Mouse (Mus musculus) neural tube, embryonic 15.5 days (tissue): ENCODE measurements around the gene Gm28041. TPM values are rescaled to one million over a fixed set of nuclear protein-coding genes. Genes with fewer than 3 reads are reported as not detected.
A peak's percentile ranks its signal among the peaks of the same experiment; 100 is the strongest.

ENCODE experiments used
- ATAC-seq: fragments of 200-750 bp; cut with Nextera tagmentation; 2 replicates; pipeline ENCODE4 v1.8.0; 2017; ENCODE audit warnings: mild to moderate bottlenecking, moderate TSS enrichment, moderate library complexity; ENCODE audit not compliant: low FRiP score
- H3K27ac ChIP-seq: fragments of 300-500 bp; sonication (generic); replicated peaks from 2 replicates; pipeline ENCODE4 v1.5.1; 2015; ENCODE audit warnings: mild to moderate bottlenecking, inconsistent platforms
- H3K27me3 ChIP-seq: fragments of 300-500 bp; sonication (generic); replicated peaks from 2 replicates; pipeline ENCODE4 v1.6.1; 2015; ENCODE audit warnings: inconsistent platforms
- H3K36me3 ChIP-seq: fragments of 300-500 bp; sonication (generic); 2 replicates; pipeline ENCODE4 v1.6.1; 2015; ENCODE audit warnings: inconsistent platforms
- H3K4me1 ChIP-seq: fragments of 300-500 bp; sonication (generic); 2 replicates; pipeline ENCODE4 v1.6.1; 2015; ENCODE audit warnings: inconsistent platforms
- H3K4me2 ChIP-seq: fragments of 300-500 bp; sonication (generic); 2 replicates; pipeline ENCODE4 v1.6.1; 2015; ENCODE audit warnings: inconsistent platforms, mild to moderate bottlenecking, moderate library complexity
- H3K4me3 ChIP-seq: fragments of 300-500 bp; sonication (generic); replicated peaks from 2 replicates; pipeline ENCODE4 v1.5.1; 2015; ENCODE audit warnings: mild to moderate bottlenecking, inconsistent platforms
- H3K9ac ChIP-seq: fragments of 300-500 bp; sonication (generic); replicated peaks from 2 replicates; pipeline ENCODE4 v1.6.1; 2015; ENCODE audit warnings: mild to moderate bottlenecking, inconsistent platforms
- H3K9me3 ChIP-seq: fragments of 300-500 bp; sonication (generic); replicated peaks from 2 replicates; pipeline ENCODE4 v1.6.1; 2016; ENCODE audit warnings: inconsistent platforms
- WGBS: fragments of 180-500 bp; shearing (Covaris S2); methylation state at CpG from one replicate; pipeline ENCODE4 v1.1.7; 2015; ENCODE audit warnings: mixed read lengths; 5-methylcytosine and 5-hydroxymethylcytosine counted together
- polyA plus RNA-seq: library from polyadenylated mRNA; unstranded; fragments of >200 nt; fragmentation: Nextera tagmentation; extraction: Ambion mirVana; gene quantifications from 2 replicates; pipeline ENCODE4 v1.2.1, GENCODE M21; 2015

Gene Gm28041
- polyA plus RNA-seq, 1 experiment from 2014 or later: not detected

GRCm38 (mm10) chr13:67351854-67352253, 23.7 kb downstream of the Gm28041 start:
- Histone ChIP-seq H3K27ac (no peak overlapping the region), H3K4me2 (no peak overlapping the region), H3K4me3 (no peak overlapping the region), H3K9ac (no peak overlapping the region), H3K27me3 (no peaks in the 10 kb centered on the region), H3K9me3 (no peaks in the 10 kb centered on the region), H3K4me1 (no peaks in the 10 kb centered on the region), H3K36me3 (no peaks in the 10 kb centered on the region)
- no peak for ATAC-seq

GRCm38 (mm10) chr13:67343422-67343821, 32.1 kb downstream of the Gm28041 start:
- Histone ChIP-seq H3K4me1 (no peaks in the 10 kb centered on the region), H3K9ac (no peak overlapping the region), H3K4me2 (no peak overlapping the region), H3K4me3 (no peak overlapping the region), H3K36me3 (no peaks in the 10 kb centered on the region), H3K9me3 (no peaks in the 10 kb centered on the region), H3K27ac (no peak overlapping the region), H3K27me3 (no peaks in the 10 kb centered on the region)
- WGBS: 89% methylated on average over 2 of the region's 2 CpGs
- no peak for ATAC-seq

DNA sequence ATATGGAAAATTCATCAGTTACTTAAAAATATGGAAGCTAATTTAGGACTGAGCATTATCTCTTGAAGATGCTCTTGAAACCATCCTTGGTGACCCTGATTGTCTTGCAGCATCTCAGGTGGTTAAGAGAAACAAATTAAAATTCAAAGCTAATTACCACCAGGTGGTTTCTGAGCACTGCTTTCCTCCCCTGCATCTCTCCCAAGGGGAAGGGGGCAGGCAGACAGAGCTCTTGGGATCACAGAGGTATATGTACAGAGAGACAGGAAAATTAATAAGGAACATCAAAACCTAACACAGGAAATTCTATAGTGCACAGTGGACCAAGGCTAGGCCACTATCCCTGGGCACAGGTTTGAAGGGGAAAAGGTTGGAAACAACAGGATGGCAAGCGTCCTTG, 42.7 kb downstream of the Gm28041 start:
- no peak overlapping the region for H3K27ac ChIP-seq
- H3K4me3 ChIP-seq: peak overlapping the region; percentile 57
- no peaks in the 10 kb centered on the region for H3K27me3 ChIP-seq
- peak overlapping the region; percentile 85 for H3K4me2 ChIP-seq
- peak overlapping the region; percentile 57 for H3K9ac ChIP-seq
- 80% methylated on average over 1 of the region's 1 CpGs for WGBS
- no peaks in the 10 kb centered on the region for H3K36me3 ChIP-seq
- peak; percentile 46; the same call in 1 of the 2 replicates for ATAC-seq
- H3K9me3 ChIP-seq: no peaks in the 10 kb centered on the region
- H3K4me1 ChIP-seq: peaks cover 12% of the 10 kb centered on the region

DNA sequence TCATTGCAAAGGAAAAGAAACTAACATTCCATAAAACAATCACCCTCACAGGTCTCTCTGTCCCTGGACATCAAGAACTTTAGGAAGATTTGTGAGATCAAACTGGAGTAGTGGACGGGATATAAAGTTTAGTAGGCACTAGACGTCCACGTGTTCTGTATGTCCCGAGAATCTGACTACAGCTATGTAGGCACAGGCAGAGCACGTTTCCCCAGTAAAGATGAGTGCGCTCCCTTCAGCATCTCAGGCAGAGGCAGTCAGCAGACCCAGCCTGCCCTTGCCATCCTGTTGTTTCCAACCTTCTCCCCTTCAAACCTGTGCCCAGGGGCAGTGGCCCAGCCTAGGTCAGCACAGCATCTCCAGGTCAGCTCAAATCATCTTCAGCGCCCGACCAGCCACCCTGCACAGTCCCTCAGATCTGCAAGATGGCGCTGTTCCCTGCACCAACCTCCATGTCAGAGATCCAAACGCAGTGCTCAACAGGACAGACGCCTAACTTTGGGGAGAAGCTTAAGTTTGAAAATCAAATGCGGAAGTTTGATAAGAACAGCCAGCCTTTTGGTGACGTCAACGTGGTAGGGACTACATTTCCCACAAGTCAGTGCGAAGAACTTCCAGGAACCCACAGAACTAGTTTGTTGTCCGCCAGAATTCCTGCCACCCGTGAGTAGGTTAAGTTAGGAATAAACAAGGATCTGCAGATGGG, 43.4 kb downstream of the Gm28041 start, which contains the start of gene Zfp595:
Zfp595 (minus strand) TSS at position 552 of the 706 bp plus-strand sequence.
- no peaks in the 10 kb centered on the region for H3K9me3 ChIP-seq
- H3K9ac ChIP-seq: peak within 1 kb of the TSS; percentile 57
- WGBS: 19% methylated on average over 17 of the region's 17 CpGs
- H3K27me3 ChIP-seq: no peaks in the 10 kb centered on the region
- peak; percentile 94 for ATAC-seq
- peaks cover 12% of the 10 kb centered on the region for H3K4me1 ChIP-seq
- H3K4me3 ChIP-seq: peak within 1 kb of the TSS; percentile 57
- peak within 1 kb of the TSS; percentile 45 for H3K27ac ChIP-seq
- H3K36me3 ChIP-seq: no peaks in the 10 kb centered on the region
- peak within 1 kb of the TSS; percentile 85 for H3K4me2 ChIP-seq

- ATAC-seq: peak; percentile 71
- Histone ChIP-seq H3K4me3 (peak overlapping the region; percentile 78), H3K36me3 (no peaks in the 10 kb centered on the region), H3K9me3 (no peaks in the 10 kb centered on the region), H3K27me3 (no peaks in the 10 kb centered on the region), H3K27ac (peak overlapping the region; percentile 75), H3K4me2 (peak overlapping the region; percentile 93), H3K9ac (peak overlapping the region; percentile 91), H3K4me1 (peaks cover 11% of the 10 kb centered on the region)
- WGBS: 31% methylated on average over 5 of the region's 5 CpGs
Observed at GRCm38 (mm10) chr13:67306718-67307117, 68.8 kb downstream of the Gm28041 start.

GRCm38 (mm10) chr13:67305822-67306672, 69.5 kb downstream of the Gm28041 start, which contains the start of gene Zfp457:
Zfp457 (minus strand) TSS chr13:67306485.
- H3K27me3 ChIP-seq: no peaks in the 10 kb centered on the region
- WGBS: 6% methylated on average over 16 of the region's 16 CpGs
- peak within 1 kb of the TSS; percentile 93 for H3K4me2 ChIP-seq
- no peaks in the 10 kb centered on the region for H3K36me3 ChIP-seq
- H3K4me3 ChIP-seq: peak within 1 kb of the TSS; percentile 78
- peak; percentile 99 for ATAC-seq
- peak within 1 kb of the TSS; percentile 75 for H3K27ac ChIP-seq
- H3K4me1 ChIP-seq: peaks cover 11% of the 10 kb centered on the region
- H3K9ac ChIP-seq: peak within 1 kb of the TSS; percentile 91
- no peaks in the 10 kb centered on the region for H3K9me3 ChIP-seq

Other genes with a start within 250 kb of the Gm28041 start
- 6.2 and 7.0 TPM in 2 replicates for gene Rsl1, start 202.6 kb downstream of the Gm28041 start, polyA plus RNA-seq
- gene Zfp455, start 181.2 kb downstream of the Gm28041 start, polyA plus RNA-seq: 1.8 and 2.6 TPM in 2 replicates
- gene Zfp458, start 97.3 kb downstream of the Gm28041 start, polyA plus RNA-seq: 4.8 and 4.9 TPM in 2 replicates
- gene Zfp457, start 69.2 kb downstream of the Gm28041 start, polyA plus RNA-seq: 1.7 and 2.0 TPM in 2 replicates
- gene Zfp595, start 43.2 kb downstream of the Gm28041 start, polyA plus RNA-seq: 1.7 and 2.0 TPM in 2 replicates
- gene Gm28044, start 15.2 kb downstream of the Gm28041 start, polyA plus RNA-seq: not detected in 2 replicates
- 0.56 and 0.77 TPM in 2 replicates for gene Zfp953, start 15.1 kb downstream of the Gm28041 start, polyA plus RNA-seq
- gene Zfp456, start 77 bp upstream of the Gm28041 start, polyA plus RNA-seq: 0.65 and 1.1 TPM in 2 replicates
- gene Zfp429, start 24.1 kb upstream of the Gm28041 start, polyA plus RNA-seq: 4.0 and 5.5 TPM in 2 replicates
- gene Zfp459, start 45.7 kb upstream of the Gm28041 start, polyA plus RNA-seq: 0.50 and 1.6 TPM in 2 replicates
- 5.1 and 7.6 TPM in 2 replicates for gene Zfp874a, start 75.9 kb upstream of the Gm28041 start, polyA plus RNA-seq
- 2.5 and 3.7 TPM in 2 replicates for gene Zfp874b, start 108.5 kb upstream of the Gm28041 start, polyA plus RNA-seq
- gene Zfp58, start 124.8 kb upstream of the Gm28041 start, polyA plus RNA-seq: 10.4 and 11.2 TPM in 2 replicates
- gene Gm26965, start 150.4 kb upstream of the Gm28041 start, polyA plus RNA-seq: not detected in 2 replicates
- gene Zfp87, start 150.4 kb upstream of the Gm28041 start, polyA plus RNA-seq: 30.4 and 37.0 TPM in 2 replicates
- gene Zfp748, start 178.1 kb upstream of the Gm28041 start, polyA plus RNA-seq: 13.1 and 13.2 TPM in 2 replicates
- gene Zfp729b, start 234.0 kb upstream of the Gm28041 start, polyA plus RNA-seq: 4.8 and 4.9 TPM in 2 replicates